Mouse (Mus musculus) adrenal gland, adult 8-10 months (tissue): ENCODE measurements around the gene Gm20671. TPM values are rescaled to one million over a fixed set of nuclear protein-coding genes. Genes with fewer than 3 reads are reported as not detected.
"Not testable (repeated sequence)": the region's sequence is repeated elsewhere in the genome, so short reads cannot be mapped to it uniquely, and the experiment has no call there.

Experiments used
- DNase-seq: peaks from one replicate; pipeline ENCODE4 v3.0.0; 2022
- total RNA-seq, 4 experiments: library from RNA; stranded (reverse); gene quantifications; 2 replicates each; pipeline ENCODE4 v1.2.4; 2022

The Gm20671 gene
- total RNA-seq, 4 experiments from 2014 or later: not detected

DNA sequence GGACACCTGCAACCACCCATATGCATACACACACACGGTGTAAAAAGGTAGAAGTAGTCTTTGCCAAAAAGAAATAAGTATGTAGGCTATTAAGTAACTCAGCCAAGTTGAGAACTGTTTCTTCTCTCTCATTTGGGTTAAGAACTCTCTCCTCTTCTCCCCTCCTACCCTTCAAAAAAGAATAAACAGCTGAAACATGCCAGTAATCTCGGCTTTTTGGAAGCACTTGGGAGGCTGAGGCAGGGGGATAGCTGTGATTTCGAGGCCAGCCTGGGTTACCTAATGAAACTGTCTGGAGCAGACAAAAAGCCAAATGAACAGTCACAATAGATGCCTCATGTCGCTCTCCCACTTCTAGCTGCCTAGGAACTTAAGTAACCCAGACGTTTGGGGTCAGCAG is 42.2 kb downstream of the Gm20671 start:
- no peak for DNase-seq

GRCm38 (mm10) chr5:32781596-32781995 is 45.3 kb downstream of the Gm20671 start:
- no peak for DNase-seq

- no peak for DNase-seq
Measured at GRCm38 (mm10) chr5:32778168-32778567, 48.7 kb downstream of the Gm20671 start.

DNA sequence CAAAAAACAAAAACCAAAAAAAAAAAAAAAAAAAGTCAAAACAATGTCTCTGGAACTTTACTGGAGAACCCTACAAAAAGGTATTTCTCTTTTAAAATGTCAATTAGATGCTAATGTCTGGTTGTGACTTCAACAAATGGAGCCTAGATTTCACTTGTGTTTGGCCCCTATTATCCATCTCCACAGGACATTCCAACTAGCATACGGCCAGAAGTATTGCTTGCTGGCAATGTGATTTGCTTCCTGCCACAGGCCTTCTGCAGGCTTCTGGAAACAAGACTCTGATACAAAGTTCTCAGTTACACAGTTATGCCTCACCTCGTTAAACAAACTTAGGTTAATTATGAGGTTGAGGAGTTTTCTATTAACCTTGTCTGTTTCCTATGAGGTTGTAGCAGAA is 54.5 kb downstream of the Gm20671 start:
- no peak for DNase-seq

DNA sequence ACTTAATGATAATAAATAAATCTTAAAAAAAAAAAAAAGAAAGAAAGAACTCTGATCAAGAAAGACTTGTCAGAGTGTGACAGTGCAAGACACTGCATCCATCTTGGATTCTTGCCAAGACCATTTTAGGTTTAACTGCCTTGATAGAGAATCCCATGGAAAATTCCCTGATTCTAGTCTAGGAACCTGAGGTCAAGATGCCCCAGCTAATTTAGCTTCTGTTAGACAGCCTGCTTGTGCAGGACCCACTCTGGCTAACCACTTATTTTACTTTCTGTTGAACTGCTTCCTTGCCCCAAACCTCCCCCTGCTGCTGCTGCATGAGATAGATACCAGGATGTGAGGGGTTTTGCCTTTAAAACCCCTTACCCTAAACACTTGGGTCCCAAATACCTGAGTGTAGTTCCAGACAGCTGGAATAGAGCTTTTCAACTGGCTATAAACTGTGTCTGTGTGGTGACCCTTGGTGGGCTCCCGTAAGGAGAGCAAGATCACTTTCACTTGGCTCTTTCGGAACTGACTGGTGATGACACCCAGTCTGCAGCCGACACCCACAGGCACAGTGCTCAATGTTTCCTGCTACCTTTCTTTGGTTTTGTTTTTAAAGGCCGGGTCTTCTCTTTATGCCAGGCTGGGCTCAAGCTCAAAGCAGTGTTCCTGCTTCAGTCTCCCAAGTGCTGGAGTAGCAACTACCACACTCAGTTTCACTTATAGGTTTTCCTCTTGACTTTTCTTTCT is 59.1 kb downstream of the Gm20671 start:
- DNase-seq: no peak

DNA sequence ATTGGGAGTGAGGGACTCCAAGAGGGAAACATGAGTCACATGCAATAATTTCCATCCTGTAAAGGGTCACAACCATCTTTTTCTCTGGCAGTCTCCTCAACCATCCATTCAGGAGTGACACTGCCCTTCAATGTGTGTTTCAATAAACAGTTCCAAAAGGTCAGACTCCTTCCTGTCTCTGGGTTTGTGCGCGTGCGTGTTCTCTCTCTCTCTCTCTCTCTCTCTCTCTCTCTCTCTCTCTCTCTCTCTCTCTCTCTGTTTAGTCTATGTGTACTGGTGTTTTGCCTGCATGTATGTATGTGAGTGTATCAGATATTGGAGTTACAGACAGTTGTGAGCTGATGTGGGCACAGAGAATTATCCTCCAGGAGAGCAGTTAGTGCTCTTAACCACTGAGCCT is 59.9 kb downstream of the Gm20671 start:
- DNase-seq: no peak

DNA sequence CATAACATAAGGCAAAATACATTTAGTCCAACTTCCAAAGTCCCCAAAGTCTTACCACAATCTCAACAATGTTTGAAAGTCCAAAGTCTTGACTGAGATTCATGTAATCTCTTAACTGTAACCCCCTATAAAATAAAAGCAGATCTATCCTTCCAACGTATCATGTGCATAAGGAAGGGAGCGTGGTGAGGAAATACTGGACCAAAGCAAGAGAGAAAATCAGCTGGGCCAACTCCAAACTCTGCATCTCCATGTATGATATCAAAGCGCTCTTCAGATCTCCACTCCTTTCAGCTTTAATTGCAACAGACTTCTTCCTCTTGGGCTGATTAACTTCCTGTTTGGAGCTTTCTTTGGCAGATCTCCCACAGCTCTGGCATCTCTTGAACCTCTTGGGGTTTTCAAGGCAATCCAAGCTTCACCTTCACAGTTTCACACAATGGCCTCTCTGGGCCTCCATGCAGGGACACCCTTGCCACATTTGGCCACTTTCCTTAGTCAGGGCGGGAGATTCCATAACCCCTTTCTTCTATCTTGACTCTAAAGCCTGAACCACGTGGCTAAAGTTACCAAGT is 65.3 kb downstream of the Gm20671 start:
- no peak for DNase-seq

DNA sequence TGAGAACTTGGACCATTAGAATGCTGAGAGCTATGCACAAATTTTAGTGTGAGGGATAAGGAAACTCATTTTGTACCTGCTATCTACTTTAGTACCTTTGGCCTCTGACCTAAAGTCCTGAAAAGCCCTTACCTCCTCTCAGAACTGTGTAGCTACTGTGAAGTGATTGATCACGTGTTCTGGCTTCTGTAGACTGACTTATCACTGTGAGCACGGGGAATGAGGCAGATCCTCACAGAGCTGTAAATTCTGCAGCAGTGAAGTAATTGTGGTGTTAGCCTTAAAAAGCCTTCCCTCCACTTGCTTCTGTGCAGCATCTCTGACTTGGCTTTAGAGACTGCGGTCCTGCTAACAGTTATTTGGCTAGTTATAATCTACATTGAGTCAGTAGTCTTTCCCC is 66.1 kb downstream of the Gm20671 start:
- no peak for DNase-seq

DNA sequence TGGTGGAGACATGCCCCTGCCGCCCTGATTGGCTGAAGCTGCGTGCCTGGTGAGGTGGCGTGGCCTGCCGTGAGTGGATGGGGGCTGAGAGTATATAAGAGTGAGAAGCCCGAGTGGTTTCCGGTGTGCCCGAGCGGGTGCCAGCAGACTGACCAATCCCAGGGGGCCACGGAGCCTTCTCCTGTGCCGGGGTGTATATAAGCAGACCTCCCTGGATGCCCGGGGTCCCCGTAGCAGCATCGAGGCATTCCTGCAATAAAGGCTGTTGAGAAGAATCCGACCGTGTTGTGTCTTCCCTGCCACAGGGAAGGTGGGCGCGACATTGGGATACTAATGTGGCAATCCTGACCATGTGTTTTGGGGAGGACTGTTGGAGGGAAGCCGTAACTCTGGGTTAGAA is 66.6 kb downstream of the Gm20671 start:
- not testable (repeated sequence) for DNase-seq

GRCm38 (mm10) chr5:32759662-32760061 is 67.2 kb downstream of the Gm20671 start:
- DNase-seq: no peak

DNA sequence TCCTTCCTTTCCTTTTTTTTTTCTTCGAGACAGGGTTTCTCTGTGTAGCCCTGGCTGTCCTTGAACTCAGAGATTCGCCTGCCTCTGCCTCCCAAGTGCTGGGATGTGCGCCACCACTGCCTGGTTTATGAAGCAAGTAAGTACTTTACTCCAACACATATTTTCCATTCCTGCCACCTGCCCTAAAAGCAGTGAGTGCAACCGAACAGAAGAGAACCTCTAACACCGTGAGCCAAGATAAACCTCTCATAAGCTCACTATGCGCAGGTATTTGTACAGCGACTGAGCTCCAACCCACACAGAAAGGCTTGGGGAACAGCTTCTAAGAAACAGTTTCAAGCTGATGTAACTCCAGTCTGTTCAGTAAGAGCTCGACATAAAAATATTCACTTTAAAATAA is 70.8 kb downstream of the Gm20671 start:
- DNase-seq: no peak

DNA sequence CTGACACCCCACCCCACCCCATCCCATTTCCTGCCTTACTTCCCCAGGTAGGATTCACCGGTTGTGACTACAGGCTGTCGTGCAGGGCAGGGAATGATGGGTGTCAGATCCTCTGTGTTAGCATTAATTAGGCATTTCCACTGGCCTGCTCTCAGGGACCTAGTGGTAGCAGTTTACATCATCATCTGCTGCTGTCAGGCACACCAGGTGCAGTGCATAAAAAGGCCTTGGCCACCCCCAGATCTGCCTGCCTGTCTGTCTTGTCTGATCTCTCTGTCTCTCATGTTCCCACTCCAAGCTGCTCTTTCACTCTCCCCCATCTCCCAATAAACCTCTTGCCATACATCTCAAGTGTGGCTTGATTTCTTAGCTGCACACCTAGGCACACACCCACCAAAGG is 75.2 kb downstream of the Gm20671 start:
- DNase-seq: no peak

GRCm38 (mm10) chr5:32748936-32749335 is 78.0 kb downstream of the Gm20671 start:
- no peak for DNase-seq

GRCm38 (mm10) chr5:32747650-32748375 is 79.1 kb downstream of the Gm20671 start:
- peak; percentile 37 for DNase-seq

- DNase-seq: peak; percentile 82
Measured at GRCm38 (mm10) chr5:32745705-32746655, 80.9 kb downstream of the Gm20671 start.

DNA sequence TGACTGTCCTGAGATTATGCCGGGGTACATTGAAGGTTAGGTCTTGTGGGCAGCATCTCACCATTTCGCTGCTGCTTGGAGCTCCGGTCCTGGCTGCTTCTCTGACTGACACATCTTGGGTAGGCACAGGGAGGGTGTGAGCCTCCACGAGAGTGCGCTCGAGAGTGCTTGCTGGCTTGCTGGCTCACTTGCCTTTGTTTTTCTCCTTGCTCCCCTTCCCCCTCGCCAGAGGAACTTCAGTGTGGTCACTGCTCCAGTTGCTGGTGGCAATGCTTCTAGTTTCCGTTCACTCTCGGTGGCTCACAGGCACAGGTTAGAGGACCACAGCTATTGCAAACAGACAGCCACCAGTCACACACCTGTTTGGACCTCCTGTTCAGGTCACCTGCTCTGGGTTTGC is 84.8 kb downstream of the Gm20671 start:
- DNase-seq: no peak

DNA sequence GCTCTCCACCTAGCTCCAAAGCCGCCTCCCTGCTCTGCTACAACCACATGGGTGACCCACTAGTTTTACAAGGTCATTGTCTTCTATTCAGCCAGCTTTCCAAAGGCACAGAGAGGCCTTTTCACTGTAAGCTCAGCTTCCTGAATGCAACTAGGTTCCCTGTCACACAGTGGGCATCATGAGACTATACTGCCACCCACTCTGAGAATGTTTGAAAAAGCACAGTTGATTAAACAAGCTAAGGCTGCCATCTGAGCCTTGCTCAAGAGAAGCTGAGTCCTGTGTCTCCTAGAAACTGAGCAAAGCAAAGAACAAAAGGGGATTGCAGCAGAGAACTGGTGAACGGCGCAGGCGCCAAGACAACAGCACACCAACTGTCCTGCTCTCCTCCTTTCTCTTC is 85.5 kb downstream of the Gm20671 start:
- not testable (repeated sequence) for DNase-seq

DNA sequence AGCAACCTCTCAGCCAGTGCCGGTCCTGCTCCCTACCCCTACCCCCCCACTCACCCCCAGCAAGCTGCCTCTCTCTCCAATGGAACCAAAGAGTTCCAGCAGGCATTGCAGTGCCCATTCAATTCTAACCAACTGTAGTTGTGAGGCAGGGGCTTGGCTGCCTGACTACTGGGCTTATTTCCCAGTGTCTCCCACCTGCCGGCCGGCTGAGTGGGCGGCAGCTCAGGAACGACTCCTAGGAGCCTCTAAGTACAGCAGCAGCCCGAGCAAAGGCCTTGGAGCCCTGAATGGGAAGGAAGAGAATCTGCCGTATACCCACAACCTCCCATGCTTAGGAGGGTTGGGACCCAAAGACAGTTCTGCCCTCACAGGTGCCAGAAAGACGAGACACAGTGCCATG is 86.1 kb downstream of the Gm20671 start:
- DNase-seq: not testable (repeated sequence)

DNA sequence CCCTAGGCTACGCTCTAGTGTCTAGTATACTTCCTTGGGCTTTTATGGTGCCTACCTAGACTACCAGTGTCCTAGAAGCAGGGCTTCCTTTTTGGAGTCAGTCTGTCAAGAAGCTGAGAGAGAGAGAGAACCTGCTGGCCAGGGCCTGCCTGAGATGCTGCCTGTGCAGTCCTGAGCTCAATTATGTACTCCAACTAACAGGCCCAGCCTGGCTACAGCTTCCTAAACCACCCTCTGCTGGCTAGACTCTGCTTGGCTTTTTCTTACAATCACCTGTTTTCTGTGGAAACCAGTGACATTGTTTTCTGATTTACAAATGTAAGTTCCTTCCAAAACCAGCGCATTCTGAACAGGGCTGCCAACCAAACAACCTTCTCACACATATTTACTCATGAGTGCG is 86.8 kb downstream of the Gm20671 start:
- no peak for DNase-seq

DNA sequence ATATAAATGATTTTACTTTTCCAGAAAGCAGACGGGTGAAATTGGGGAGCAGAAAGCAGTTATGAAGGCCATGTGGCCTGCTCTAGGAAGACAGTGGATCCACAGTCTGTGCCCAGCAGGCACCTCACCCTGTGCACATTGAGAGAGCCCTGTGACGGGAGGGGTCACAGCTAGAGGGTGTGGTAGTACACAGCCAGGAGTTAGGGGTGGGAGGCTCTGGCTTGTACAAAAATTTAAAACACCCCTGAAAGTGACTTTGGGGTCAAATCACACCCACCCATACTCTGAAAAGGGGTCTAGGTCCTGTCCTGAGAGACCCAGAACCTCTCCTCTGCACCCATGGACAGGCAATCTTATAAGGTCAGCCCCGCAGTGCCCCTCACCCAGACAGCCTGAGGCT is 90.1 kb downstream of the Gm20671 start:
- not testable (repeated sequence) for DNase-seq

DNA sequence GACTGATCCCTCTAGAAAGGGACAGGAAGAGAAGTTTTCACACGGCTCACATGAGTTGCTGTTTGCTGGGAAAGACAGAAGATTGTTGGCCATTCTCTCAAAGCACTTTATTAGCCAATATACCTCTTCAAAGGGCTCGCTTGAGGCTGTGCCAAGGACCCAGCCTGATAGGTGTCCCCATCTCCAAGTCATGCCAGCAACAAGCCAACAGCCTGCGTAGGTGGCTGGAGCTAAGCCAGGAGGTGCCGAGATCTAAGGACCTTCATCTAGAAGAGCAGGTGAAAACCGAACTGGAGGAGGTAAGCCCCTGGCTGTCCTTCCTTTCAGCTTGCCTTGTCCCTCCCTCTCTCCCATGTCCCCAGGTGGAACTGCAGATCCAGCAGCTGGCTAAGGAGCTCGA is 91.1 kb downstream of the Gm20671 start:
- DNase-seq: no peak

- DNase-seq: not testable (repeated sequence)
Measured at GRCm38 (mm10) chr5:32733892-32734291, 93.0 kb downstream of the Gm20671 start.

DNA sequence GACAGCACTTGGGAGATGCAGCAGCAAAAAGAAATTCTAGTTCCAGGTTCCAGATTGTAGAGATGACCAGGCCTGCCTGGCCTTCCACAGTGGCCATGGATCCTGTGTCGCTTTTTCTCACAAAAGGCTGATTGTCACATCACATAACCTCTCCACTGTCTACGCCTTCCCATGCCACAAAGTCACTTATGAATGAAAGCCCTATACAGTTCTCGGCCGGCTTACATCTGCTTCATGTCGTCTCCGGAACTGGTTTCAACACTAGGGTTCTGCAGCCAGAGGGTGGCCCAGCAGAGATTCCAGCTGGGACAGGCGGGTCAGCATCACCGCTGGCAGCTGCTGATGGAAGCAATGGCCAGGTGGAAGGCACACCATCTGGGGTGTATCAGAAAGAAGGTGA is 98.1 kb downstream of the Gm20671 start:
- no peak for DNase-seq
